Mouse (Mus musculus) sigmoid colon, adult 10 weeks (tissue): ENCODE measurements around the gene Plac9b. TPM values are rescaled to one million over a fixed set of nuclear protein-coding genes. Genes with fewer than 3 reads are reported as not detected.

ENCODE experiments used
- polyA plus RNA-seq: library from polyadenylated mRNA; stranded (reverse); fragments of 350-450 nt; fragmentation: Illumina TruSeq; extraction: RNeasy Lipid Tissue Mini Kit (QIAGEN cat#74804); gene quantifications from one replicate; pipeline ENCODE4 v1.2.3, GENCODE M21; 2014; ENCODE audit warnings: low read depth, low replicate concordance

Plac9b gene
- not detected for polyA plus RNA-seq

DNA sequence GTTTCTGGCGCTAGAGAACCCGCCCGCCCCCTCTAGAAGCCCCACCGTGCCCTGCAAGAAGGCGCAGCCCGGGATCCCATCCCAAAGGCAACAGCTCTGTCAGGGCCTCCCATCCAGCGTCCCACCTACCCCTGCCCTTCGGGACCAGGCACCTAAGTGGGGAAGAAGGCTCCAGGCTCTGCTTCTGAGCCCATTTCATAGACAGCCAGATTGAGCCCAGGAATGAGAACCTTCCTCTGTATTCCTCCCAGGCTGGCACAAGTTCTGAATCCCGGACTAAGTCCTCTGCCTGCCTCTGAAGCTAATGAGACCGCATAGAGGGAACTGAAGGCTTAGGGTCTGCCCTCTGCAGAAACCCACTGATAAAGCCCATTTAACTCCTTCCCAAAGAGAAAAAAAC is at the start of gene Plac9b:
Gene Plac9b, minus strand, starts transcription at position 101 of the 400 bp plus-strand sequence.

DNA sequence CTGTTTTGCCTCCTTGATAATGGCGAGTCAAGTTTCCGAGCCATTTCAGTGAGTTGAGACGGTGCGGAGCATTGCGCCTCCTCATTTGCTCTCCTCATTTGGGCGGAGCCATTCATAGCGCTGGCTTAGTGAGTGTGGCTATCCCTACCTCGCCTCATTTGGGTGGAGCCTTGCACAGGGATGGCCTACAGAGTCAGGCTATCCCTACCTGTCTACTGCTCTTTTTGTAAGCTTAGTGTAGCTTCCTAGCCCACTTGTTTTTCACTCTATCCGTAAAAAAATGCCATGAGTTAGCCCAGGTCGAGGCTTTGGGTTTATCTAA is 24.6 kb upstream of the Plac9b start, which contains the start of gene Tmem254b:
Gene Tmem254b, minus strand, starts transcription at position 116 of the 322 bp plus-strand sequence.

DNA sequence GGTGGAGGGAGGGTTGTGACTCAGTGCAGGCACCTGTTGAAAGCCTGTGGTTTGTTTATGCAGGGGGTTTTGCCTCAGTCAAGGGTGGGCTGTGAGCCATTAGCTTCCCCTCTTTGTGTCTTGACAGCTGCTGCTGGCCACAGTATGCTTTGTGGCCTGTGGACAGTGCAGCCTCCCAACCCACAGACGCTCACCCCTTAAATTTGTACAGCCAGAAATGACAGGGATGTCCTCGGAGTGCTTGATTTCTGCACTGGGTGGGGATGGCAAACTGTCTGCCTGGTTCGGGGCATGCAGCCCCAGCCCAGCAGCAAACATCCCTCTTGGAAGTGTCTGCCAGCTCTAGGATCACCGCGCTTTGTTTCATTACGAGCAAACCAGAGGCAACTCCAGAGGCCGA is 64.1 kb downstream of the Plac9b start, which contains the start of gene Duxbl2:
Gene Duxbl2, plus strand, starts transcription at position 200 of the 400 bp plus-strand sequence.

Other genes starting within 250 kb of the Plac9b start
- 2.6 TPM for gene Cphx1, start 244.2 kb downstream of the Plac9b start, polyA plus RNA-seq
- not detected for gene Duxbl1, start 203.9 kb downstream of the Plac9b start, polyA plus RNA-seq
- 5.1 TPM for gene Gm9780, start 139.8 kb downstream of the Plac9b start, polyA plus RNA-seq
- 2.8 TPM for gene Tmem254c, start 115.1 kb downstream of the Plac9b start, polyA plus RNA-seq
- not detected for gene Cphx2, start 101.0 kb downstream of the Plac9b start, polyA plus RNA-seq
- gene Cphx3, start 100.2 kb downstream of the Plac9b start, polyA plus RNA-seq = 4.8 TPM
- 5.3 TPM for gene Duxbl2, start 64.1 kb downstream of the Plac9b start, polyA plus RNA-seq
- 136 TPM for gene Tmem254b, start 24.6 kb upstream of the Plac9b start, polyA plus RNA-seq
- 1.9 TPM for gene Duxbl3, start 75.5 kb upstream of the Plac9b start, polyA plus RNA-seq